Mouse (Mus musculus): Measurements from ENCODE around the gene Ptbp1.

The Ptbp1 gene

DNA sequence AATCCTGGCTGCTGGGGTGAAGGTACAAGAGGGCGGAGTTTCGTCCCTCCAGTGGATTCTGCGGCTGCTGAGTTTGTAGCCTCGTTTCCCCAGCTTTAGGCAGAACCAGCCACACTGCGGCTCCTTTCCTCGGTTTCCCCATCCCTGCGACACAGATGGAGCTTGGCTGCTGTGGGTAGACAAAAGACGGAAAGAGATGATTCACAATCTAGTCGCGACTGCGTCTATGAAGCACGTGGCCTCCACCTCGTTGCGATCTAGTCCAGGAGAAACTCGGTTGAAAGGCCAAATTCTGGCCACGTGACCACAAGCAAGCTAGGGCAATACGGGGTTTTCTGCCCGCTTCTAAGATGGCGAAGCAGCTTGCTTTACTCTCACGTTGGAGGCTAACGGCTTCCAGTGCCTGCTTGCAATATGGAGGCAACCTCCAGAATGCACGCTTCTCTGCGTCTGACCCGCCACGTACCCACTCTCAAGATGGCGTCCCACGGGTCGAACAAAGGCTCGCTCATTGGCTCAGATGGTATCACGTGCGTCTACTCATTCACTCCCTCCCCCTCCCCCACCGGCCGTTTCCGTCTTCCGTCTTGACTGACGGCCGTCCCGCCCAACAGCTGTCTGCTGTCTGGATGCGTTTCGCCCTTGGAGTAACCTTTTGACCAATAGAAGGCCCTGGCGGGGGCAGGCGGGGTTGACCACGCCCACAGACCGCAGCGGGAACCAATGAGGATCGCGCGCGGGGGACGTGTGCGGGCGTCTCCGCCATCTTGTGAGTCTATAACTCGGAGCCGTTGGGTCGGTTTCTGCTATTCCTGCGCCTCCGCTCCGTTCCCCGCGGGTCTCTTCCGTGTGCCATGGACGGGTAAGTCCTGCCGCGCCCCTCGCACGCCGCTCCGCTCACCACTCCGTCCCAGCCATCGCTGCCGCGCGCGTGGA lies at the start of gene Ptbp1:
Gene Ptbp1, plus strand, starts transcription at position 568 of the 936 bp plus-strand sequence.
- DNase-seq (ENCODE audit: low spot score in 2 of 2) = peak; percentile 99

GRCm38 (mm10) chr10:79805636-79806035 lies 48.6 kb upstream of the Ptbp1 start:
- DNase-seq (ENCODE audit: low spot score in 2 of 2) = no peak

DNA sequence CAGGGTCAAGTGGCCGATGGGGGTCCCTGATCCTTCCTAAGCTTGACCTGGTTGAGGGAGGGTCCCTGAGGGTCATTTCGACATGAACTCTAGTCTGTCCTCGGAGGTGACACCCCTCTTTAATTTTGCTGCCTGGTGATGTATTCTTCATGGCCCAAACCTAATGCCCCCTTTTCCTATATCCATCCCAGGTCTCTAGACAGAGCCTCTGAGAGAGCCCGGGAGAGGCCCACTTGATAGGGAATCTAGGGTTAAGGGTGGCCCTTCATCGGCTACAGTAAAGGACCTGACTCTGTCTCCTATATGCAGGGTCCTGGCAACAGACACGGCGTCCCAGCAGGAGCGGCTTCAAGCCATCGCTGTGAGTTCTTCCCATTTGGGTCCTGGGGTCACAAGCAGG lies 47.9 kb upstream of the Ptbp1 start:
- DNase-seq (ENCODE audit: low spot score in 2 of 2) = no peak

GRCm38 (mm10) chr10:79806972-79807371 lies 47.3 kb upstream of the Ptbp1 start:
- no peak for DNase-seq (ENCODE audit: low spot score in 2 of 2)

DNA sequence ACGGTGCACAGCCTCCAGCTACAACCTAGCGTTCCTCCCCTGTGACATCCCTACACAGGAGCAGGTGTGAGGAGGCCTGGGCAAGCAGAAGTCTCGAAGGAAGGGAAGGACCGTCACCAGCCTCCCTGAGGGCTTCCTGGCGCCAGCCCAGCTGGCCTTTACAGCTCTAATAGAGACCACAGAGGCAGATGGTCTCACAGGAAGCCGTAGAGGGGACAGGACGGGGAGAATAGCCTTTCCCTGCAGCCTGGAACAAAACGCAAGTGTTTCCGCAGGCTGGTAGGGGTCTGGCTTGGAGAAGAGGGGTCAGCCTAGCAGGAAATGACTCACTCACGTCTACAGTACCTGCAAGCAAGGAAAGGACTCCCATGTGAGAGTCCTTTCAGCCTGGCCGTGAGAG lies 46.4 kb upstream of the Ptbp1 start:
- no peak for DNase-seq (ENCODE audit: low spot score in 2 of 2)

GRCm38 (mm10) chr10:79808728-79809127 lies 45.5 kb upstream of the Ptbp1 start:
- no peak for DNase-seq (ENCODE audit: low spot score in 2 of 2)

- DNase-seq (ENCODE audit: low spot score in 2 of 2) = peak; percentile 55 to 82
Observed at GRCm38 (mm10) chr10:79811736-79812637, 42.2 kb upstream of the Ptbp1 start.

DNA sequence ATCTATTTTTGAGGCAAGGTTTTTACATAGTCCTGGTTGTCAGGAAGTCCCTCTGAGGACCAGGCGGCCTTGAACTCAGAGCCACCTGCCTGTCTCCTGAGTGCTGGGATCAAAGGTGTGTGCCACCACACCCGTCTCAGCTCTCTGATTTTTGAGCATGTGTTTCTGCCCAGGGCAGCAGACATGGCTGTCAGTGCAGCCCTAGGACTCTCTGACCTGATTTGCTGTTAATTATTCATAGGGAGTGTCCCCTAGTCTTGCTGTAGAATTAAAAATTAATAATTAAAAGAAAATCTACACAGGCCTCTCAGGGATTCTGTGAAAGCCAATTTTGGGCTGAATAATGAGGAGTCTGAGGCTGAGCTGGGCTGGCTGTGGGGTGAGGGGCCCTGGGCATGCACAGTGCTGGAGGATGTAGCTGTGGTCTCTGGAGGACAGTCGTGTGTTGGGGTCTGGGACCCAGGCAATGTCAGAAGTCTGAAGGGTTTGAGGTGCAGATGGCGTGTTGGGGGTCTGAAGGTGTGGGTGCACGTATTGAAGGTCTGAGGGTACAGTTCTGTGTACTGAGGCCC lies 39.9 kb upstream of the Ptbp1 start:
- DNase-seq (ENCODE audit: low spot score in 2 of 2) = no peak

DNA sequence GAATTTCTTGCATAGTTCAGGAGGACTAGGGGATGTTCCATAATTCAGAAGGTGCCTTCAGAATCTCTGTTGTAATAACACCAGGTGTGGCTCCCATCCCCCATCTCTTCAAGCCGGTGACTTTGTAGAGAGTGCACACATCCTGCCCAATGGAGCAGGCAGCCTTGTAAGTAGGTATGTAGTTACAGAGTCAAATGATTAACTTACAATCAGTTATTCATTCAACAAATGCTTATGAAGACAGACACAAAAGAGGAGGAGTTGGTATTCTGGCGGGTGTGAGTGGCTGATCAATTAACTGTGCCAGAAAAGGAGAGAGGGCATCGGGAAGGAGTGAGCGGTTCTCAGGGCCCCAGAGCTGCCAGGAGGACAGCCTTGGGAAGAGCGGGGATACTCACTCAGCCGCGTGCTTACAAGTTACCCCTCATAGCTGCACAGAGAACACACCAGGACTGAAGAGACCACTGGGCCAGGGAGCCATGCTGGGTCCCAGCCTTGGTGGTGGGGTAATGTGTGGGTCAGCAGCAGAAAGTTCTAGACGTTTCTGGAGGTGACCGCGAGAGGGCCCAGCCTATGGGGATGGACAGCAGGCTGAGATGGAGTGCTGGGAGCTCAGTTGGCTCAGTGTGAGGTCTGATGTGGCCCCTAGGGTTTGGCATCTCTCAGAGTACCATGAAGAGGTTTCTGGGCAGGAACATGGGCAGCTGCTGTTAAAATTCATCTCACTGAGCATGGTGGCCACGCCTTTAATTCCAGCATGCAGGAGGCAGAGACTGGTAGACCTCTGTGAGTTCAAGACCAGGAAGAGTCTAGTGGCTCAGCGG lies 38.3 kb upstream of the Ptbp1 start:
- no peak for DNase-seq (ENCODE audit: low spot score in 2 of 2)

DNA sequence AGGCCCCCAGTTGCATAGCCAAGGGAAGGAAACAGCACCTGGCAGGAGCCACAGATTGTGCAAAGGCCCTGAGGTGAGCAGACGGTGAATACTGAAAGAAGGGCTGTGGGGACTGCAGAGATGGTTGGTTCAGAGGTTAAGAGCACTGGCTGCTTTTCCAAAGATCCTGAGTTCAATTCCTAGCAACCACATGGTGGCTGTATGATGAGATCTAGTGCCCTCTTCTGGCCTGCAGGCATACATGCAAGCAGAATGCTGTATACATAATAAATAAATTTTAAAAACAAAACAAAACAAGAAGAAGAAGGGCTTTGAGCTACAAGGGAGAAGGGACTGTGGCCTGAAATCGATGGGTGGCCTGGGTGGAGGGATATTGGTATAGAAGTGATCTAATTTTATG lies 37.1 kb upstream of the Ptbp1 start:
- DNase-seq (ENCODE audit: low spot score in 2 of 2) = no peak

- DNase-seq (ENCODE audit: low spot score in 2 of 2) = no peak
Observed at GRCm38 (mm10) chr10:79818225-79818624, 36.0 kb upstream of the Ptbp1 start.

- no peak for DNase-seq (ENCODE audit: low spot score in 2 of 2)
Observed at GRCm38 (mm10) chr10:79819606-79820005, 34.6 kb upstream of the Ptbp1 start.

DNA sequence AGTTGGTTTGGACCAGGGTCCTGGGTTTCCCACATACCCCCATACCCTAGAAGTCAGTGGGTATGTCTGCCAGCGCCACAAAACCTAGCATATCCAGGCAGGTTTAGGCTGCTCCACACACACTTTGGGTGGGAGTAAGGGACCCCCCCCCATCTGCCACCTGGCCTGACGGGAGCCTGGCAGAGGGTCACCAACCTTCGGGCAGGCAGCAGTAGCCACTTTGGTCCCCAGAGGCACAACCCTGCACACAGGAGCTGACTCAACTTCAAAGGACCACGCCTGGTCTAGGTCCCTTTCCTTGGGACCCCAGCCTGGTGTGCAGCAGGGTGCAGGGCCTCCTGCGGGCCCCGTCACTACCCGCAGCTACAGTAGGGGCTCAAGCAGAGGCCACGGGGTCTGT lies 34.0 kb upstream of the Ptbp1 start:
- DNase-seq (ENCODE audit: low spot score in 2 of 2) = no peak

DNA sequence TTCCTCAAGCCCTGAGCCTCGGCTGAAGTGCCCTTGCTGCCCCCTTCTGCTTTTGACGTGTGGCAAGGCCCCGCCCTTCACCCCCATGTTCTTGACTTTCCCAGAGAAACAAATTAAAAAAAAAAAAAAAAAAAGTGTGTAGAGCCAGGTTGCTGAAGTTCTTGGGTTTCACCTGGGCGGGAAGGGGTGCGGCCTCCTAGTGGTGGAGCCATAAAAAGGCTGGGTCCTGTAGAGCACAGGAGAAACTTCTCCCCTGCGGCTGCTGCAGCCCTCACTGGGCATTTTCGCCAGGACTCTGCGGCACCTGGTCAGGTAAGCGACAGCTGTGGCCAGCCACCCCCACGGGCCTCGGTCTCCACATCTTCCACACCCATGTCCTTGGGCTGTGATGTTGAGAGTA lies 33.4 kb upstream of the Ptbp1 start, which contains the start of gene Misp:
Gene Misp, plus strand, starts transcription at position 208 of the 400 bp plus-strand sequence.
- no peak for DNase-seq (ENCODE audit: low spot score in 2 of 2)

GRCm38 (mm10) chr10:79821731-79822130 lies 32.5 kb upstream of the Ptbp1 start:
- DNase-seq (ENCODE audit: low spot score in 2 of 2) = no peak

- no peak for DNase-seq (ENCODE audit: low spot score in 2 of 2)
Observed at GRCm38 (mm10) chr10:79822372-79822771, 31.9 kb upstream of the Ptbp1 start.

DNA sequence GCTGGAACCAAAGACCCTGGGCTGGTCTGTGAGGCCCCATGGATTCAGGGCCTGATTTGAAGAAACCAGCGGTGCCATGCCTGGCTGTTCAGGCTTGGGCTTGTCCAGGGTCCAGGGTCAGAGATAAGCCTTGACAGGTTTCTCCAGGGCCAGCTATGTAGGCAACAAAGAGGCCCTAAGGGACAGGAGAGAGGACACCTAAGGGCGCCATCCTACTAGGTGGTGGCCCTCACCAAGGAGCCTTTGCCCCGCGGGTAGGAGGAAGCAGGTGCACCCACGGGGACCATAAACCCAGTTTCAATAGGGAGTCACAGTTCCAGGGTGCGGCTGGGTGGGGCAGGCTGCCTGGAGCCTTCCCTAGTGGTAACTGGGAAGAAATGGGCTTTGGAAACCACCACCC lies 31.2 kb upstream of the Ptbp1 start:
- DNase-seq (ENCODE audit: low spot score in 2 of 2) = no peak

GRCm38 (mm10) chr10:79824413-79824812 lies 29.8 kb upstream of the Ptbp1 start:
- DNase-seq (ENCODE audit: low spot score in 2 of 2) = no peak

DNA sequence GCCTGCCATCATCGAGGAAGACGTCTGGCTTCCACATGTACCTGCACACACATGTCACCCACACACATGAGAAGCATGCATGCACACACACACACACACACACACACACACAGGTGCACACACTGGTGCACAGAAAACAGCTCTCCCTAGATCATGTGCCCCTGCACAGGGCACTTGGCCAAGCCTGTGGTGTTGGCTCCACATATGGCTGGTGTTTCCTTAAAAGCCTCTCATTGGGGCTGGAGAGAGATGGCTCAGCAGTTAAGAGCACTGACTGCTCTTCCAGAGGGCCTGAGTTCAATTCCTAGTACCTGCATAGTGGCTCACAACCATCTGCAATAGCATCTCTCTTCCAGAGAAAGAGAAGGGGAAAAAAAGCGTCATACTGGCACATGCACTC lies 22.6 kb upstream of the Ptbp1 start:
- no peak for DNase-seq (ENCODE audit: low spot score in 2 of 2)

DNA sequence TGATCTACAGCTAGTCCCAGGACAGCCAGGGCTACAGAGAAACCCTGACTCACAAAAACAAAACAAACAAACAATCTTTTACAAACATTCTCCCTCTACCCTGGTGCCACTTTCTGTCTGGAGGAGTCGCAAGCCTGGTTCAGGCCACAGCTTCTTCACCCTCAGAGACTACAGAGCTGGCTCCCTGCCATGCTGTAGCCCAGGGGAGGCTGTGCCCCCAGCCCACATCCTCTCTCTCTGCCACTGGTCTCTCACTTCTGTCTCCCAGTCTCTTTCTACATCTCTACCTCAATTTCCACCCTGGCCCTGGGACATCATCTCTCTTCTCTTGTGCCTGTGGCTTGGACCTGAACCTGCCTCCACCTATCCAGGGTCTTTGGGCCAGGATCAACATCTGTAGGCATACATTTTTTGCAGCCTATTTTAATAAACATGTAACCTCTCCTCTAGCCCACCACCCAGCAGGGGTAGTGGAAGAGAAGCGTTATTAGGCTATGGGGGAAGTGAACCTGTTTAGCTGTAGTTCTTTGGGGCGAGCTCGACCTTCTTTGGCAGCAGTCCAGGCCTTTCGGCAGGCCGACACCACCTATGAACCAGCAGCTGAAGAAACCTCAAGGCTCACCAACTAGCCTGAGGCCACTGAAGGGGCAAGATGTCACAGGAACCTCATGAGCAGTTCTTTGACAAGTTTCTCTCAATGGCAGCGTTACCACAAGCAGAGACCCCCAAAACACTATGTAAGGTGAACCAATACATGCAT lies 22.0 kb upstream of the Ptbp1 start:
- no peak for DNase-seq (ENCODE audit: low spot score in 2 of 2)

Measured in frontal cortex, postnatal 10 days (tissue).